Mouse (Mus musculus): ENCODE measurements at regions not wholly inside any gene's neighbourhood (a gene's known extent, or its start where the extent isn't known, plus 50 kb on each side); places are given as distances from the start of the nearest gene placed in this dataset.

DNA sequence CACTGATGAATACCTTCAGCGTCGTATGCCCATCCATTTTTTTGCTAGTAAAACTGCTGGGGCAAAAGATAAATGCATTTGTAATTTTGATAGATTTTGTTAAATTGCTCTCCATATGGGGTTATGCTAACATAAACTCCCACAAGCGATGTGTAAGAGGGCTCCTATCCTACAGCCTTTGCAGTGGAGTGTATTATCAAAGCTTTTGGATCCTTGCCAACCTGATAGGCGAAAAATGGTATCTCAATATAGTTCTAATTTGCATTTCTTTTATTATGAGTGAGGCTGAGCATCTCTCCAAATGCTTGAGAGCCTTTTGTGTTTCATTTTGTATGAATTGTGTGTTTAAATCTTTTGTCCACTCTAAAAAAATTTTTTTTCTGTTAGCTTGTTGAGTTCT is 140.3 kb downstream of the Icos start:
- TF ChIP-seq CTCF (IDR thresholded peaks at IDR 0.05; ENCODE audit: low read depth, low read length) (no peak), POLR2A (IDR thresholded peaks at IDR 0.05; ENCODE audit: extremely low read depth, insufficient read depth, low read length) (no peak)

Data from liver, adult 2 months (tissue).